Mouse (Mus musculus) urinary bladder, postnatal 10 days (tissue): Measurements from ENCODE around the gene Sla2.
"Not testable (repeated sequence)": the region's sequence is repeated elsewhere in the genome, so short reads cannot be mapped to it uniquely, and the experiment has no call there.

ENCODE experiments used
- DNase-seq: peaks from one replicate; pipeline ENCODE4 v3.0.0; 2022; ENCODE audit warnings: low spot score

The Sla2 gene

DNA sequence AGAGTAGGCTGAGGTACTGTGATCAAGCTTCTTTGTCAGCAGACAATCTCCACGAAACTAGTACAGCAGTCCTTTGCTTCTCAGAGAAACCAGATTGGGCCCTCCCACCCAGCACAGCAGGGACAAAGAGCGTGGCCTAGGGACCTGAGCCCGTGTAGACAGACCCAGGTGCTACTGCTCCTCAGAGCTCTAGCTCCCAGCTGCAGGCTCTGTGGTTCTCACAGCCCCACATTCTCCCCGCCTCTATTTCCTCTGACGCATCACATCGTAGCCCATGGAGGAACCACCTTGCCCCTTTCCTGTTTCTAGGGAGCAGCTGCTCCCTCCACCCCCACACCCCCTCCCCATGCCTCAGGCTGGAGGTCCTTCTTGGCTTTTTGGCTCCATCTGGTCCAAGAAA lies at the start of gene Sla2:
Gene Sla2 (minus strand): TSS at position 176 of the 400 bp plus-strand sequence.
- DNase-seq: no peak

DNA sequence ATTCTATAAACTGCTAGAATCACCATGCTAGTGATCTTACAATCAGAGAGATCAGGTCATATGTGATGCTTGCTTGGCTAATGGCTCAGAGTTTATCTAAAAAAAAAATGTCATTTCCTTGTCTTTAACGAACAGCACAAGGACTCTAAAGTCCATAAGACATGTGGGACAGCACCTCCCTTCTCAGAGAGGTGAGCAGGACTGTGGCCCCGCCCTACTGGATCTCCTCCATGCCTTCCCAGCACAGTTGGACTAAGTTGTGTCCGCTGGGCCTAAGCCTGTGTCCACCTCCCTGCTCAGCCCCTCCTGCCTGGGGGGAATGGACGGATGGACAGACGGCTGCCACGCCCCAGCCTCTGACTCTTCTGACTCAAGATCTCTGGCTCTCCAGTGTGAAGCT lies 48.0 kb upstream of the Sla2 start:
- DNase-seq: no peak

DNA sequence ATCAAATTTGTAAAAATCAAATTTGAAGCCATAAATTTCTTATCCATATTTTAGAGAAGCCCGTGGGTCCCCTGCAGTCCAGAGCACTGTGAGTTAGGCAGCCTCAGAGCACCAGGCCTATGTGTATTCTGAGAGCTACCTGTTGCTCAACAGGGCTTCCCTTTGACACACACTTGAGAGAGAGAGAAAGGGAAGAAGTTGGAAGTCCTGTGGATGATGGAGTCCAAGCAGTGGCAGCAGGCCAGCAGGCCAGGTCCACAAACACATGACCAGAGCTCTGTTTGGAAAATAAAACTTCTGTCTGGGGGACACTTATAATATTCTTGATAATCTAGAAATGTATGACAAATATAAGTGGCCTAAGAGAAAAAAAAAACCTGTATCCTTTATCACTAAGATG lies 46.4 kb upstream of the Sla2 start:
- no peak for DNase-seq

DNA sequence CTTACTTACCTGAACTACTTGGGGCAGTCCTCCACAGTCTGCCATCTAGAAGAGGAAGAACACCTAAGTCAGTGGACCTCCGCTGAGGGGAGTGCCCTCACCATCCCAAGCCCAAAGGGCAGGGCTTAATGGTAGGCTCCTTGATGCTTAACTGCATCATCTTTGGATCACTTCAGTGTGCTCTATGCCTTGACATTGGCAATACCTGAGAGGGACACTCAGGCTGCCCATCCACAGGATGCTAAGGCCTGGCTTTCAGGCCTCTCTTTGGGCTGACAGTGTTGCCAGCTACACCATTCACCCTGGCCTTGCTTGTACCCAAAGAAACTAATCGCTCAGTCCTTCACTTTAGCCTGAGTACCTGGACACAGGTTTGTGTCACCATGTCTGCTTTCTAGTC lies 44.4 kb upstream of the Sla2 start:
- DNase-seq: no peak

DNA sequence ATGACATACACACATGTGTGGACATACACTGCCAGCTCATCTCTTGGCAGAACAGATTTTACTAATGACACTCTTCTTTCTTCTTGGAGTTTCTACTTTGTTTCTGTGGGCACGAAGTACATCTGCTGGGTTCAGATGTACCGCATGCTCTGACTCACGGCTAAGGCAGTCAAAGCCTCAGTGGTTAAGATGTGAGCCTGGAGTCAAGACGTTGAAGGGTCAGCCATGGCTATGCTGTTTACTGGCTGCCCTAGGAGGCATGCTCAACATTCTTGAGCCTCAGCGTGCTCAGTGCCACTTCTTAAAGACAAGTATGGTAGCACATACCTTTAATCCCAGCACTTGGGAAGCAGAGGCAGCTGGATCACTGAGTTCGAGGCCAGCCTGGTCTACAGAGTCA lies 43.6 kb upstream of the Sla2 start:
- no peak for DNase-seq

DNA sequence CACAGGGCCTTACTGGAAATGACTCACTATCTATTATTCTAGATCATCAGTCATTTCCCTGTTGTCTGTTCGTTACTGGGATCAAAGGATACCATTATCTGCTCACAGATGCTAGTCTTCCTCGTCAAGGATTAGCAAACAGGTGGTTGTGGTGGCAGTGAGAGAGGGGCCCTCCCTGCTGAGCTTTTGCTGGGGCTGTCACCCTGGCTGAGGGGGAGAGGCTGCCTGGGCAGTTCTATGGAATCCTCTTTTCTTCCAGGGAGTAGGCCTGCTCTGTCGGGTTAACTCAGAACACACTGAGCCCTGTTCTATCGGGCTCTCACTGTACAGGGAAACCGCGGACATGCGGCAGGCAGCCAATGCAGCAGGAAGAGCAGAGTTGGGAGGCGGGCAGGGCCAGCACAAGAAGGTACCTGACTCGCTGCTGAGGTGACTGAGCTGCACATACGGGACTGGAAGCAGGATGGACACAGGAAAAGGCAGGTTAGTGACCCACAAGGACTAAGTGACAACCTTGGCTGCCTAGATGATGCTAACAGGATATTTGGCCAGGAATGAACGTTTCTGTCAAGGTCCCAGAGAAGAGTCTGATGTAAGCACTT lies 42.6 kb upstream of the Sla2 start:
- no peak for DNase-seq

DNA sequence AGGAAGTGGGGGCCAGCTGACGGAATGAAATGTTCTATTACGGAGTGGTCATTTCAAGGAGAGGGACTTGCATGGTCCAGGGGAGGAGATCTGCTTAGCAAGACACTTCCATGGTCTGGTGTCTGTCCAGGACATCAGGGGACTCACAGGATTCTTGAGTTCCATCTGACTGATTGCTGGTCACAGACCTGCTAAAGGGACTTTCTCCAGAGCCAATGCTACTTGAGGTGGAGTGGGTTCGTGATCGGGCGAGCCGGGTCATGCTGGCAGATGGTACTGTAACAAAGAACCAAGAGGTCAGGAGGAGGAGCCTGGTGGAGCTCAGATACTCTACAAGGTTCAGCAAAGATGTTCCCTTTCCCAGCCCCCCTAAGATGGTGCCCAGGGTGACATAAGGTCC lies 41.6 kb upstream of the Sla2 start:
- no peak for DNase-seq

DNA sequence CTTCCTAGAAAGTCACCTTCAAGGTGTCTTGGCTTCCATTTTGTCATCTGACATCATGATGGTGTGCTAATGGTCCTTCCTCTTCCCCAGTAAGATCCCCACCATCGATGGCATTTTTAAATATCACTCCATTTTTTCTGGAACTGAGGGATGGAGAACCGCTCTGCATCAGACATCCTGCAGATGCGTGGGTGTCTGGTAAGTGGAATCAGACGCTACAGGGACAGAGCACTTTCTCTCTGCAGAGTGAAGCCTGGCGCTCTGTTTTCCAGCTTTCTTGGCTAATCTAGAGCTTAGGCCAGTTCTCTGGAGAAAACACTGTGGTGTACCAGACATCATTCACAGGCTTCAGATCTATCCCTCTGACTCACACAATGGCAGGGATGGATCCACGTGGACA lies 40.7 kb upstream of the Sla2 start:
- DNase-seq: no peak

DNA sequence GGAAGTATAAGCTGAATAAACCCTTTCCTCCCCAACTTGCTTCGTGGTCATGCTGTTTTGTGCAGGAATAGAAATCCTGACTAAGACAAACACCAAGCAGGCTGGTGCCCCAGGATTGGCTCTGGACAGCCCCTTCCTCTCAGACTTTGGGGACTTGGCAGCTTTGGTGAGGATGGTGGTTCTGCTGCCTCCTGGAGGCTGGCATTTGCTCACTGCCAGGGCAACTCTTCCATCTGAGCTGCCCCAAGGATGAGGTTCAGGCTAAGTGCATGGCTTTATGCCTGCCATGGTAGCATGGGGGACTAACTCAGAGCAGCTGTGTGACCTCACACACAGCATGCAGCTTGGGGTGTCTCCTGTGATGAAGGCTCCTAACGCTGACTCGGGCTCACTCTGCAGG lies 38.6 kb upstream of the Sla2 start:
- not testable (repeated sequence) for DNase-seq

DNA sequence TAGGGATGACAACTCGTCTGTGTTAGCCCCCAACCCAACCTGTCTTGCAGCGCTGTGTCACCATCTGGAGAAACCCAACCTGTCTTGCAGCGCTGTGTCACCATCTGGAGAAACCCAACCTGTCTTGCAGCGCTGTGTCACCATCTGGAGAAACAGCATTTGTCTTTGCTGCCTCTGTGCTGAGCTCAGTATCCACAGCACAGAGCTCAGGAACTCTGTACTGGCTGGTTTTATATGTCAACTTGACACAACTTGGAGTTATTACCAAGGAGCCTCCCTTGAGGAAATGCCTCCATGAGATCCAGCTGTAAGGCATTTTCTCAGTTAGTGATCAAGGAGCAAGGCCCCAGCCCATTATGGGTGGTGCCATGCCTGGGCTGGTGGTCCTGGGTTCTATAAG lies 38.1 kb upstream of the Sla2 start:
- DNase-seq: not testable (repeated sequence)

DNA sequence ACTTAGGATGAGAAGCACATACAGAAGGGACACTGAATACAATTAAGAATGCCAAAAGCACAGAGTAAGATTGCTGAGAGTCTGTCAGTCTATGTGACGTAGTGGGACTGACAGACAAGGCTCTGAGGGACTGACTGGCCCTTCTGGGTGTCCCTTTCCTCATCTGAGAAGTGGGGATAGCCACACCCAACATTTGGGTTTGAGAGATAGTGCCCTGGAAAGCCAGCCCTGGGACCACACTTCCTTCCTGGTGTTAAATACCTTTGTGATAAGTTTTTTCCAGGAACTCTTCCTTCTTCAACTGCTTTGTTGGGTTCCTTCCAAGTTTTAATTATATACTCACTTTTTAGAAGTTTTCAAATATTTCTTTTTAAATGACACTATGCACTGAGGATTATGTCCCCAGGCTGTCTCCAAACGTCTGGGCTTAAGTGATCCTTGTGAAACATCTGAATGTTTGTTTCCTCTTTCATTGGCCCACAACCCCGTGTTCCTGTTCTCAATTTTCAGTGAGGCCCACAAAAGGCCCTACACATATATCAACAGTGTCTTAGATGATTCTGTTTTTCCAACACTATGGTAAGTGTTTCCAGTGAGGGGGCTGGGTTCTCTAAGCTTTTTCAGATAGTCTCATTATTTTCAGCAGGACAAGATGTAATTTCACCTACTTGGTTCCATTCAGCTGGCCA lies 37.4 kb upstream of the Sla2 start:
- DNase-seq: no peak

DNA sequence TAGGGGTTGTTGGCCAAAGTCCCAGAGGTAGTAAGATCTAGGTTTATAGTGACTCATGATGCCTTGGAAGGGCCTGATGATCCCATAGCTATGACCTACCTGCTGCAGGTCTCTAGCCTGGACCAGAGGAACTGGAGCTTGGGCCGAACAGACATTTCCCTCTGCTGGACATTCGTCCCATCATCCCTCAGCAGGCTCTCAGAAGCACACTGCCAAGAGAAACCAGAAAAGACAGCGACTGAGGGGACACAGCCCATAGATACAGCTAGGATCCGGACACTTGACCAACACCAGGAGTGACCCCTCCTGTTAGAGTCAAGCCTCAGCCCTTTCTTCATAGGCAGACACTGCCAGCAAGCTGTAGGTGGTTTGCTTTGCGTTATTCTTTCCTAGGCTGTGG lies 36.1 kb upstream of the Sla2 start:
- no peak for DNase-seq

DNA sequence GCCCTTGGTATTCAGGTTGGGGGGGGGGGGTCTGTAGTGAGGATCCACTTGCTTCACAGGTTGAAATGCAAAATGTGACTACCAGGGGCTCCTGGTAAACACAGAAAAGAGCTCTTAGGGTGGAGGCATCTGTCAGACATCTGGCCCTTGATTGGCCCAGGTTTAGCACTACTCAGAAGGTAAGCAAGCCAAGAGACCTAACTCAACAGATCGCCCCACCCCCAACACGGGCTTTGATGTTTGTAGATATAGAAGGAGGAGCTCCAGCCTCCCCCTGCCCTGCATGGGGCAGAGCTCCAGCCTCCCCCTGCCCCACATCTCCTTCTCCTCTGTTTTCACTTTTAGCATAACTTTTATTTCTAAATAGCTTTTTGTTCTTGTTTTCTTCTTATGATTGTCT lies 32.8 kb upstream of the Sla2 start:
- DNase-seq: no peak

DNA sequence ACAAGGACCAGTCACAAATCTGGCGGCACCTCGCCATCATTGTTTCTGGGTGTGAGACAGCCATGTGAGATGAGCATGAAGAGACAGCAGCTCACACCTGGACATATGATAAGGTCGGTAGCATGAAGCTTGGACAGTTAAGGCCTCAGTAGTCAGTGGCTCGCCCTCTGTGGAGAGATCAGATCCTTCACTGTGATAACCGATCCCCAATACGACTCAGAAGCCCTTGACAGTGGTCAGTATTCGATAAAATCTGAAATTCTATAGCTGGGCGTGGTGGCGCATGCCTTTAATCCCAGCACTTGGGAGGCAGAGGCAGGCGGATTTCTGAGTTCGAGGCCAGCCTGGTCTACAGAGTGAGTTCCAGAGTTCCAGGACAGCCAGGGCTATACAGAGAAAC lies 32.2 kb upstream of the Sla2 start:
- DNase-seq: not testable (repeated sequence)

DNA sequence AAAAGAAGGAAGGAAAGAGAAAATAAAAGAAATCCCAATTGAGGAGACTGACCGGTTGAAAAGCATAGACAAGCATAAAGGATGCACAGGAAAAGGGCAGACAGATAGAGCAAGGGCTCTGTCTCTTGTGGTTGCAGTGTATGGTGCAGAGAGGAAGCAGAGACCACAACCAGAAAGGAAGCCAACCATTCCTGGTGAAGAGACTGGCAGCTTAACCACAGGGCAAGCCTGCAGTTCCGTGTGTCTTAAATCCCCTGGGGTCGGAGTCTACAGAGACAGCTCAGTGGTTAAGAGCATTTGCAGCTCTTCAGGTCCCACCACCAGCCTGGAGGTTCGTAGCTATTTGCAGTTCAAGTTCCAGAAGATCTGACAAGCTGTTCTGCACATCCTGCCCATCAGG lies 31.6 kb upstream of the Sla2 start:
- DNase-seq: no peak

DNA sequence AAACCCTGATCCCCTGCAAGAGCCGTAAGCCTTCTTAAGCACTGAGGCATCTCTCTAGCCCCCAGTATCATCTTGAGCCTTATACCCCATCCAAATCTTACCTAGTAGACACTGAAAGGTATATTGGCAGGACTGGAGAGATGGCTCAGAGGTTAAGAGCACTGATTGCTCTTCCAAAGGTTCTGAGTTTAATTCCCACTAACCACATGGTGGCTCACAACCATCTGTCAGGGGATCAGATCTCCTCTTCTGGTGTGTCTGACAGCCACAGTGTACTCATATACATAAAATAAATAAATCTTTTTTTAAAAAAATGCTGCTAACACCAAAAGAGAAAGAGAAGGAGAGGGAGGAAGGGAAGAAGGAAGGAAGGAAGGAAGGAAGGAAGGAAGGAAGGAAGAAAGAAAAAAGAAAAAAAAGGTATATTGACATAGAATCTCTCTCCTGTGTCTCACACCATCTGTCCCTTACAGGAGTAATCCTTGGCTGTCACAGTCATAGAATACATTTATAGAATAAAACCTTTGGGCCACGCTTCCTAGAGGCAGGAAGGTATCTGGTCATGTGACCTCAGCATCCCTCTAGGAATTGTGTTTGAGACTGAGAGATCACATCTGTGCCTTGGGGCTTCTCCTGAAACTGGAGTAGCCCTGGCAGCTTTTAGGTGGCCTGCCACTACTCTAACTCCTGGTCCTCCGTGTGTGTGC lies 29.6 kb upstream of the Sla2 start:
- no peak for DNase-seq

DNA sequence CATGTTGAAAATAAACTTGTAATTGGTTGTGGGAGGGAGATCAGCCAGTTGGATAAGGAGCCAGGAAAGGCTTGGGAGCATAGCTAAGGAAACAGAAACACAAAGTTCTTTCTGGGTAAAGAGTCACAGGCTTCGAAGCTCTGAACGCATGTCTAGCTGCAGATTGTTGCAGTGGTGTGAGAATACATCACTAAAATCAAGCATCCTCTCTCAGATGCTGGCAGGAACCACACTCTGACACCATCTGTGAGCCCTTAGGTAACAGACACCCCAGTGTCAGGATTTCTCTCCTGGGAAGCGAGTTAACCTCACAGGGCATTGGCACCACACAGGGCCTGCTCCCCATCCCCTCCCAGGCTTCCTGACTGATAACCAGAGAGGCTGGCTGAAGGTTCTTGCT lies 28.6 kb upstream of the Sla2 start:
- no peak for DNase-seq

DNA sequence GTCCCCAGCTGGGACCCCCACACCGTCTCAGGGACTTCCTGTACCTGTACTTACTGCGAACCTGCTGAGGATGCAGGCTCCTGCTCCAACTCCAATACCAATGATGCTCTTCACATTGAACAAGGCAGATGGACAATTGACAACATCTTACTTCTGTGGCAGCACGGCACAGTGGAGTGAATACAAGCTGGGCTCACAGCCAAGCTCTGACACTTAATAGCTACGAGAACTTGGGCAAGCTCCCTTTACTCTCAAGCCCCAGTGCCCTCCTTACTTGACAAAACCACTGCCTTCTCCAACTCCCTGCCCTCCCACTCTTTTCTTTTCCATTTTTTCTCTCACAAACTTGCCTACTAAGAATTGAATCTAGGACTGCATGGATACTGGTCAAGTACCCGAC lies 26.2 kb upstream of the Sla2 start:
- DNase-seq: no peak

DNA sequence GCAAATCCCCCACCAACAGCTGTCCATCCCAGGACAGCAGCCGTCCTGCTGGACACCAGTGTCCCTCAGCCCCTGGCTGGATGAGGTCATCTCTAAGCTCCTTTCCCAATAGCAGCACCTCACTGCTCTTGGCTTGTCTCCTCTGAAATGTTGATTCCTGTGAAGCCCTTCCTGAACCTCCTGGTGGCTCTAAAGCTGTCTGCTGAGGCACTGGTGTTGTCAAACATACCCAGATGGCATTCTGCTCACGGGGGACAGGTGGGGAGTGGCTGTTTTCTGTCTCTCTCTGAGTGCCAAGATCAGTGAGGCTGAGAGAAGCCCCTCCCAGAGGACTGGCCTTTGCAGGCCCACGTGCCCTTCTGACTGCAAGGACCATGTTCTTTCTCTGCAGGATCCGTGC lies 18.9 kb upstream of the Sla2 start:
- DNase-seq: not testable (repeated sequence)

DNA sequence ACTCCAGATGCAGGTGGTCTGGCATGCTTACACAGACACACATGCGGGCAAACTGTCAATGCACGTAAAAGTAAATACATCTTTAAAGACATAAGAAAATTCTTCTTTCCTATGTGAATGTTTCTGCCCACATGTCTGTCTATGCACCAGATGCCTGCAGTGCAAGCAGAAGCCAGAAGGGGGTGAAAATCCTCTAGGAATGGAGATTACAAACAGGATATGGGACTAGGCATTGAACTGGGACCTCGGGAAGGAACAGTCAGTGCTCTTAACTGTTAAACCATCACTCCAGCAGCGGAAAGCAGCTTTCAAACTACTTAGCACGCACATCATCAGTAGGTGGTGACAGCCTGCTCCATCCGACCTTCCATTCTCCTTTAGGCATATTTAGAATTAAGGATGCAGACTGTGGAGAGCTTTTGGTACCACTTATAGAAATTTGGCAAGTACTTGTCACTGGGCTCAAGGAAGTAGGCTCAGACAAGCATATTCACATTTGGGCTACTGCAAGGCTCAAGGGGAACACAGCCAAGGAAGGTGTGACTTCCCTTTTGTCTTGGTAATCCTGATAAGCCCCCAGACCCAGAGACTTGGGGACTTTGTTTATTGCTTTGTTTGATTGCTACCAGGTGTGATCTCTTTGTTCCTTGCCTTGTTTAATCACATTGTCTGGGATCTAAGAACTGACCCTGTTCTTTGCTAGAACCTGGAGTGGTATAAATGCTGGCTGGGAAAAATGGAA lies 18.2 kb upstream of the Sla2 start:
- no peak for DNase-seq

DNA sequence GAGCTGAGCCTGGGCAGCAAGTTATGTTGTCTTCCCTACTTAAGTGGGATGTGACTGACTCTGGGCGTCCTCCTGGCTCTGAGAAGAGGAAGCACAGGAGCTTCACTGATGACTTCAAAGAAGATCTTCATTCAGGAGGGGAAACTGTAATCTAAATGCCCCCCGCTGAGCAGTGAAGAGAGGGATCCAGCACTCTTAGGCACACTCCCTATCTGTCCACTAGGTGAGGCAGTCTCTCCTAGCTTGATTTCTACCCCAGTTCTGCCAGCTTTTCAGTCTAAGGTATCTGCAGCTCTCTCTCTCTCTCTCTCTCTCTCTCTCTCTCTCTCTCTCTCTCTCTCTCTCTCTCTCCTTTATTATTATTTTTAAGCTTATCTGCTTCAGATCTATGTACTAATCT lies 16.4 kb upstream of the Sla2 start:
- DNase-seq: no peak

DNA sequence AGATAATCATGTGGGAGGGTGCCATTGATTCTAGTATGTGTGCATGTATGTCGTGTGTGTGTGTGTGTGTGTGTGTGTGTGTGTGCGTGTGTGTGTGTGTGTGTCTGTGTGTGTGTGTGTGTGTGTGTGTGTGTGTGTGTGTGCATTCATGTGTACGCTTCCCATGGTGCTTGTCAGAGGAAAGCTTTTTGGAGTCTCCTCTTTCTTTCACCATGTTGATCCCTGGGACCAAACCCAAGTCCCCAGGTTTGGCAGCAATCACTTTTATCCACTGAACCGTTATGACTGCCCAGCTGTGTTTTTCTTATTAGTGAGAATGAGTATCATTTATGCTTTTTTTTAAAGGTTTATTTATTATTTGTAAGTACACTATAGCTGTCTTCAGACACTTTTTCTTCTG lies 15.4 kb upstream of the Sla2 start:
- not testable (repeated sequence) for DNase-seq

DNA sequence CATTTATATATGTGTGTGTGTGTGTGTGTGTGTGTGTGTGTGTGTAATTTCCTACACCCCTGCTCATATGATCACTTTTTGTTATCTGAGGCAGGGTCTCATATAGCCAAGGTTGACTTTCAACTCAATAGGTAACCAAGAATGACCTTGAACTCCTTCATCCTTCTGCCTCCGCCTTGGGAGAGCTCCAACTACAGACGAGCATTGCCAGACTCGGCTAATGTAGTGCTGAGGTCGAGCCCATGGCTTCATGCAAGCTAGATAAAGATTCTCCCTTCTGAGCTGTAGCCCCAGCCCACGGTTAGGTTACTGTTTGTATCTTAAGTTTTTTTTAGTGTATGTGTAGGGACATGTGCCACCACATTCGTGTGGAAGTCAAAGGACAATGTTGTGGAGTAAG lies 14.9 kb upstream of the Sla2 start:
- no peak for DNase-seq
